Mouse (Mus musculus) liver, embryonic 14.5 days (tissue): ENCODE measurements at regions not wholly inside any gene's neighbourhood (a gene's known extent, or its start where the extent isn't known, plus 50 kb on each side); places are given as distances from the start of the nearest gene placed in this dataset.

Experiments
- ATAC-seq: fragments of 200-750 bp; cut with Nextera tagmentation; 2 replicates; pipeline ENCODE4 v1.8.0; 2017; ENCODE audit warnings: moderate number of reproducible peaks, mild to moderate bottlenecking, moderate library complexity; ENCODE audit not compliant: insufficient read depth
- DNase-seq, 3 experiments: peaks; one replicate each; pipeline ENCODE4 v3.0.0-alpha.2; 2012 to 2013; ENCODE audit warnings: low read depth in 3 of 3, low spot score in 3 of 3
- H3K27ac ChIP-seq: fragments of 300-500 bp; sonication (generic); 2 replicates; pipeline ENCODE4 v1.5.1; 2014; ENCODE audit warnings: moderate library complexity, mild to moderate bottlenecking, control low read depth, inconsistent platforms
- H3K27me3 ChIP-seq: fragments of 300-500 bp; sonication (generic); 2 replicates; pipeline ENCODE4 v1.6.1; 2014; ENCODE audit warnings: mild to moderate bottlenecking, low read length, moderate library complexity; ENCODE audit not compliant: control insufficient read depth, insufficient read depth
- H3K36me3 ChIP-seq: fragments of 300-500 bp; sonication (generic); replicated peaks from 2 replicates; pipeline ENCODE4 v1.6.1; 2014; ENCODE audit warnings: low read depth; ENCODE audit not compliant: control insufficient read depth, insufficient read depth
- H3K4me1 ChIP-seq, 2 experiments: fragments of 200-500 bp in 1 of 2; fragments of 300-500 bp in 1 of 2; sonication (generic) in 1 of 2; replicated peaks; 2 replicates each; pipeline ENCODE4 v1.6.1; 2012 to 2014; ENCODE audit warnings: antibody characterized with exemption in 1 of 2, inconsistent platforms in 1 of 2, low read length in 1 of 2; ENCODE audit not compliant: control insufficient read depth in 2 of 2, insufficient read depth in 2 of 2
- H3K4me2 ChIP-seq: fragments of 300-500 bp; sonication (generic); 2 replicates; pipeline ENCODE4 v1.6.1; 2014; ENCODE audit warnings: low read depth, mild to moderate bottlenecking, control low read depth, moderate library complexity
- H3K4me3 ChIP-seq, 2 experiments: fragments of 200-500 bp in 1 of 2; fragments of 300-500 bp in 1 of 2; sonication (generic) in 1 of 2; 2 replicates each; pipeline ENCODE4 v1.5.1; 2012 to 2014; ENCODE audit warnings: low read depth in 2 of 2, low read length in 2 of 2, mild to moderate bottlenecking in 2 of 2, control low read depth in 1 of 2, inconsistent platforms in 1 of 2, moderate library complexity in 1 of 2; ENCODE audit not compliant: insufficient read depth in 1 of 2
- H3K9ac ChIP-seq: fragments of 300-500 bp; sonication (generic); replicated peaks from 2 replicates; pipeline ENCODE4 v1.6.1; 2014; ENCODE audit warnings: mild to moderate bottlenecking, control low read depth, moderate library complexity
- H3K9me3 ChIP-seq: fragments of 300-500 bp; sonication (generic); 2 replicates; pipeline ENCODE4 v1.6.1; 2016; ENCODE audit warnings: low read length, mixed read lengths; ENCODE audit not compliant: control insufficient read depth
- CTCF ChIP-seq: IDR thresholded peaks from 2 replicates; pipeline ENCODE4 v1.5.1; 2016; ENCODE audit warnings: antibody characterized with exemption, low read depth, control low read depth
- EP300 ChIP-seq: IDR thresholded peaks from 2 replicates; pipeline ENCODE4 v1.6.1; 2016; ENCODE audit warnings: antibody characterized with exemption, low read depth
- WGBS: fragments of 180-500 bp; shearing (Covaris S2); extraction: QIAGEN DNeasy Blood & Tissue Kit; methylation state at CpG from one replicate; pipeline ENCODE4 v1.1.7; 2014; ENCODE audit not compliant: insufficient replicate concordance; 5-methylcytosine and 5-hydroxymethylcytosine counted together

- Histone ChIP-seq H3K4me3 (no peak overlapping the region), H3K4me2 (no peak overlapping the region), H3K36me3 (no peaks in the 10 kb centered on the region), H3K4me1 (no peaks in the 10 kb centered on the region), H3K27ac (no peak overlapping the region), H3K27me3 (no peaks in the 10 kb centered on the region), H3K9ac (no peak overlapping the region), H3K9me3 (no peaks in the 10 kb centered on the region)
- 40% methylated on average over 8 of the region's 8 CpGs for WGBS
- DNase-seq (no peak), ATAC-seq (no peak)
- TF ChIP-seq CTCF = no peak
- no peak for TF ChIP-seq EP300
These were observed 222.1 kb upstream of the Cxcl12 start for GRCm38 (mm10) chr6:116946083-116946732.

- no peak overlapping the region for H3K4me3 ChIP-seq
- no peaks in the 10 kb centered on the region for H3K4me1 ChIP-seq
- WGBS = 68% methylated on average over 13 of the region's 13 CpGs
- no peak overlapping the region for H3K4me2 ChIP-seq
- TF ChIP-seq CTCF = no peak
- no peak for TF ChIP-seq EP300
- no peaks in the 10 kb centered on the region for H3K9me3 ChIP-seq
- H3K9ac ChIP-seq = no peak overlapping the region
- no peaks in the 10 kb centered on the region for H3K27me3 ChIP-seq
- DNase-seq (no peak), ATAC-seq (no peak)
- no peaks in the 10 kb centered on the region for H3K36me3 ChIP-seq
- no peak overlapping the region for H3K27ac ChIP-seq
These were observed 208.7 kb upstream of the Cxcl12 start for GRCm38 (mm10) chr6:116959611-116960010.

- 32% methylated on average over 3 of the region's 3 CpGs for WGBS
- Histone ChIP-seq H3K4me2 (no peak overlapping the region), H3K9me3 (no peaks in the 10 kb centered on the region), H3K27ac (no peak overlapping the region), H3K4me1 (no peaks in the 10 kb centered on the region), H3K4me3 (no peak overlapping the region), H3K36me3 (no peaks in the 10 kb centered on the region), H3K9ac (no peak overlapping the region), H3K27me3 (no peaks in the 10 kb centered on the region)
- ATAC-seq = no peak
- no peak for DNase-seq
- no peak for TF ChIP-seq EP300
- TF ChIP-seq CTCF = no peak
These were observed 207.7 kb upstream of the Cxcl12 start for GRCm38 (mm10) chr6:116960641-116961040.

GRCm38 (mm10) chr6:116966436-116966835, 201.9 kb upstream of the Cxcl12 start:
- Histone ChIP-seq H3K4me1 (no peaks in the 10 kb centered on the region), H3K9me3 (no peaks in the 10 kb centered on the region), H3K27me3 (no peaks in the 10 kb centered on the region), H3K27ac (no peak overlapping the region), H3K4me2 (no peak overlapping the region), H3K4me3 (no peak overlapping the region), H3K9ac (no peak overlapping the region), H3K36me3 (no peaks in the 10 kb centered on the region)
- DNase-seq = no peak
- no peak for ATAC-seq
- TF ChIP-seq CTCF = peak; percentile 33; the same call in 1 of the 2 replicates
- no peak for TF ChIP-seq EP300
- 12% methylated on average over 3 of the region's 3 CpGs for WGBS

GRCm38 (mm10) chr6:116969381-116969910, 198.9 kb upstream of the Cxcl12 start:
- Histone ChIP-seq H3K27me3 (no peaks in the 10 kb centered on the region), H3K4me3 (no peak overlapping the region), H3K4me2 (no peak overlapping the region), H3K9me3 (no peaks in the 10 kb centered on the region), H3K4me1 (no peaks in the 10 kb centered on the region), H3K36me3 (no peaks in the 10 kb centered on the region), H3K27ac (no peak overlapping the region), H3K9ac (no peak overlapping the region)
- TF ChIP-seq EP300 (no peak), CTCF (no peak)
- no peak for DNase-seq
- WGBS = 52% methylated on average over 9 of the region's 9 CpGs
- ATAC-seq = no peak
